Comparison of ENCODE assay signal across 8 mouse cellular contexts in the genomic region with DNA sequence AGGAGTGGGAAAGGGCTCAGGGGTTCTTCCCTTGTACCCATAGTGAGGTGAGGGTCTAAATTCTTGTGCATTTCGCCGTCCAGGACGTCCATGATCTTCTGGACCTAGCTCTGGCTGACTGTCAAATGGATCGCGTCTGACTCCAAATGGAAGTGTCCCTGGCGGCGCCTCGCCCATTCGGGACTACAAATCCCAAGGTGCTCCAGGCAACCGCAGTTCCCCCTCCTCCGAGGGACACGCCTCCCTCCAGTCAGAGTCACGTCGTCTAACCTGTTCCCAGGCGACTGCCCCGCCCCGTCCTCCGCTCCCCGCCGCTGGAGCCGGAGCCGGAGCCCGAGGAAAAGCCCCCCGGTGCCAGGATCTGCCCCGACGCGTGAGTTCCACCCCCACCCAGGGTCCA. TPM values are rescaled to one million over a fixed set of nuclear protein-coding genes. Genes with fewer than 3 reads are reported as not detected.
DNase-seq lines count a peak whose midpoint lies in the region; ATAC-seq and TF ChIP-seq lines count a peak whose summit lies in the region.

No protein-coding gene starts in this region.

- peak; percentile 92 for DNase-seq in adipocyte (ENCODE audit: low spot score)
- DNase-seq in gastrocnemius, adult 2 months = peak; percentile 96
- peak; percentile 90 for DNase-seq in hindbrain, postnatal 0 days (ENCODE audit: low spot score)
- peak; percentile 88 to 90 for DNase-seq in left cerebral cortex, adult 2 months (ENCODE audit: extremely low spot score in 1 of 2, low spot score in 2 of 2)
- DNase-seq in right cerebral cortex, postnatal 10 days (ENCODE audit: low spot score in 2 of 2) = peak; percentile 94 to 95
- peak; percentile 96 for DNase-seq in urinary bladder, postnatal 14 days (ENCODE audit: low spot score)

- peaks cover 6% of the 10 kb centered on the region for H3K36me3 ChIP-seq in hindbrain, postnatal 0 days (ENCODE audit: insufficient read depth, low read length)
- H3K36me3 ChIP-seq in macrophage (ENCODE audit: inconsistent target) = no peaks in the 10 kb centered on the region

- peaks cover 8% of the 10 kb centered on the region; the same call in 1 of the 2 replicates for H3K4me1 ChIP-seq in hindbrain, postnatal 0 days (ENCODE audit: insufficient read depth, low read length)

- peak overlapping the region; percentile 88 for H3K4me3 ChIP-seq in gastrocnemius, adult 2 months
- H3K4me3 ChIP-seq in hindbrain, postnatal 0 days (ENCODE audit: low read length) = peak overlapping the region; percentile 72
- peak overlapping the region; percentile 57 for H3K4me3 ChIP-seq in left cerebral cortex, adult 2 months
- H3K4me3 ChIP-seq in macrophage (ENCODE audit: inconsistent target) = peak overlapping the region; percentile 70

- no peak overlapping the region; the same call in 1 of the 2 replicates for H3K9ac ChIP-seq in hindbrain, postnatal 0 days (replicated peaks; ENCODE audit: low read length)

- no peaks in the 10 kb centered on the region for H3K27me3 ChIP-seq in hindbrain, postnatal 0 days (ENCODE audit: insufficient read depth, low read length)

- no peak for TF ChIP-seq CTCF in gastrocnemius, adult 2 months (IDR thresholded peaks at IDR 0.05)
- TF ChIP-seq CTCF in hindbrain, postnatal 0 days (IDR thresholded peaks at IDR 0.05; ENCODE audit: low read depth) = no peak
- TF ChIP-seq CTCF in left cerebral cortex, adult 2 months (IDR thresholded peaks at IDR 0.05) = no peak; the same call in 1 of the 2 replicates

- H3K4me2 ChIP-seq in hindbrain, postnatal 0 days (ENCODE audit: low read depth, low read length) = peak overlapping the region; percentile 85

- ATAC-seq in common myeloid progenitor, adult 5-6 weeks (replicated peaks; ENCODE audit: low read depth, poor library complexity, severe bottlenecking) = peak; percentile 67
- peak; percentile 39 for ATAC-seq in hindbrain, postnatal 0 days

- no peaks in the 10 kb centered on the region for H3K79me2 ChIP-seq in macrophage (ENCODE audit: inconsistent target)

- WGBS in hindbrain, postnatal 0 days = under 1% methylated on average over 27 of the region's 27 CpGs
- 1% methylated on average over 27 of the region's 27 CpGs for WGBS in macrophage (ENCODE audit: missing documents)

- peak overlapping the region; percentile 94 for H3K27ac ChIP-seq in gastrocnemius, adult 2 months
- no peak overlapping the region for H3K27ac ChIP-seq in hindbrain, postnatal 0 days
- H3K27ac ChIP-seq in left cerebral cortex, adult 2 months = peak overlapping the region; percentile 76
- 0 out of 2 replicates have a peak overlapping the region, but pooled peaks have one; percentile 4 for H3K27ac ChIP-seq in macrophage

- intact Hi-C loops in gastrocnemius, adult 2 months (cut with DNase I) = loop anchor here (5.0 kb wide), 2 partner anchors 64 to 129 kb away; no protein-coding TSS in a partner anchor
- intact Hi-C loops in left cerebral cortex, adult 2 months (cut with DNase I) = loop anchor here (5.0 to 10.0 kb wide), 2 partner anchors 64 to 336 kb away; a partner anchor contains a TSS

- no peaks in the 10 kb centered on the region for H3K9me3 ChIP-seq in hindbrain, postnatal 0 days (ENCODE audit: low read length)

RNA-seq across cellular contexts. Expression of a gene that starts 1.4 kb away (rescaled TPM):
- 0.82 and 0.96 TPM in 2 replicates for total RNA-seq in common myeloid progenitor, adult 5-6 weeks (2017)
- 1 to 10 TPM; 2.1 to 4.9 TPM for total RNA-seq in gastrocnemius, adult 2 months (2021)
- 0.68 and 1.0 TPM in 2 replicates for total RNA-seq in hindbrain, postnatal 0 days (2014; rRNA removed)
- 1.0 and 1.2 TPM in 2 replicates for polyA plus RNA-seq in hindbrain, postnatal 0 days (2015; fragmentation: Nextera tagmentation; extraction: Ambion mirVana)
- total RNA-seq in left cerebral cortex, adult 2 months (2021) = 1 to 10 TPM; 7.7 to 7.8 TPM
- total RNA-seq in macrophage (2018; cell fraction: chromatin; rRNA removed) = 10 to 100 TPM in 1 of 26 experiments, 1 to 10 TPM in 15, under 1 TPM in 9, not detected in 1; 0.38 to 11.8 (median 1.6) TPM
- 1 to 10 TPM in 22 of 26 experiments, under 1 TPM in 4; 0.62 to 8.1 (median 2.5) TPM for total RNA-seq in macrophage (2018; cell fraction: cytosol; rRNA removed)
- total RNA-seq in macrophage (2018; cell fraction: nucleus; rRNA removed) = 1 to 10 TPM in 20 of 26 experiments, under 1 TPM in 6; 0.27 to 8.9 (median 2.2) TPM
- 2.8 to 2.9 TPM (median 2.8 TPM) in 3 replicates for polyA plus RNA-seq in macrophage (2018)

RNA-seq across cellular contexts. Expression of a gene that starts 1.7 kb away (rescaled TPM):
- total RNA-seq in common myeloid progenitor, adult 5-6 weeks (2017) = 23.2 and 27.6 TPM in 2 replicates
- 10 to 100 TPM; 11.4 to 11.5 TPM for total RNA-seq in gastrocnemius, adult 2 months (2021)
- 11.1 and 12.4 TPM in 2 replicates for total RNA-seq in hindbrain, postnatal 0 days (2014; rRNA removed)
- polyA plus RNA-seq in hindbrain, postnatal 0 days (2015; fragmentation: Nextera tagmentation; extraction: Ambion mirVana) = 17.9 and 19.3 TPM in 2 replicates
- 10 to 100 TPM; 17.0 to 17.8 TPM for total RNA-seq in left cerebral cortex, adult 2 months (2021)
- 10 to 100 TPM in 4 of 26 experiments, 1 to 10 TPM in 21, under 1 TPM in 1; 0.87 to 15.1 (median 3.8) TPM for total RNA-seq in macrophage (2018; cell fraction: chromatin; rRNA removed)
- total RNA-seq in macrophage (2018; cell fraction: cytosol; rRNA removed) = 10 to 100 TPM in 12 of 26 experiments, 1 to 10 TPM in 14; 4.1 to 14.6 (median 9.1) TPM
- total RNA-seq in macrophage (2018; cell fraction: nucleus; rRNA removed) = 10 to 100 TPM in 3 of 26 experiments, 1 to 10 TPM in 23; 1.8 to 17.4 (median 4.2) TPM
- polyA plus RNA-seq in macrophage (2018) = 12.4 to 20.7 TPM (median 20.5 TPM) in 3 replicates

RNA-seq across cellular contexts. Expression of a gene that starts 16.4 kb away (rescaled TPM):
- 17.1 and 18.9 TPM in 2 replicates for total RNA-seq in common myeloid progenitor, adult 5-6 weeks (2017)
- total RNA-seq in gastrocnemius, adult 2 months (2021) = 10 to 100 TPM; 28.1 to 30.4 TPM
- total RNA-seq in hindbrain, postnatal 0 days (2014; rRNA removed) = 44.1 and 46.1 TPM in 2 replicates
- 69.0 and 74.2 TPM in 2 replicates for polyA plus RNA-seq in hindbrain, postnatal 0 days (2015; fragmentation: Nextera tagmentation; extraction: Ambion mirVana)
- total RNA-seq in left cerebral cortex, adult 2 months (2021) = 10 to 100 TPM; 48.9 to 51.8 TPM
- total RNA-seq in macrophage (2018; cell fraction: chromatin; rRNA removed) = 10 to 100 TPM; 14.4 to 47.9 (median 27.0) TPM
- 10 to 100 TPM; 15.6 to 27.5 (median 21.3) TPM for total RNA-seq in macrophage (2018; cell fraction: cytosol; rRNA removed)
- total RNA-seq in macrophage (2018; cell fraction: nucleus; rRNA removed) = 10 to 100 TPM; 11.2 to 36.0 (median 19.9) TPM
- polyA plus RNA-seq in macrophage (2018) = 16.4 to 18.9 TPM (median 16.8 TPM) in 3 replicates

RNA-seq across cellular contexts. Expression of a gene that starts 20.9 kb away (rescaled TPM):
- 25.8 and 30.3 TPM in 2 replicates for total RNA-seq in common myeloid progenitor, adult 5-6 weeks (2017)
- total RNA-seq in gastrocnemius, adult 2 months (2021) = 10 to 100 TPM in 1 of 2 experiments, 1 to 10 TPM in 1; 8.5 to 10.7 TPM
- 57.3 and 65.1 TPM in 2 replicates for total RNA-seq in hindbrain, postnatal 0 days (2014; rRNA removed)
- polyA plus RNA-seq in hindbrain, postnatal 0 days (2015; fragmentation: Nextera tagmentation; extraction: Ambion mirVana) = 18.6 and 19.9 TPM in 2 replicates
- 10 to 100 TPM; 37.2 TPM for total RNA-seq in left cerebral cortex, adult 2 months (2021)
- total RNA-seq in macrophage (2018; cell fraction: chromatin; rRNA removed) = 100 to 1,000 TPM in 1 of 26 experiments, 10 to 100 TPM in 25; 17.7 to 127 (median 48.6) TPM
- 10 to 100 TPM in 15 of 26 experiments, 1 to 10 TPM in 11; 6.0 to 13.2 (median 10.7) TPM for total RNA-seq in macrophage (2018; cell fraction: cytosol; rRNA removed)
- 10 to 100 TPM in 25 of 26 experiments, 1 to 10 TPM in 1; 9.5 to 50.6 (median 21.4) TPM for total RNA-seq in macrophage (2018; cell fraction: nucleus; rRNA removed)
- 5.6 to 14.2 TPM (median 13.1 TPM) in 3 replicates for polyA plus RNA-seq in macrophage (2018)

RNA-seq across cellular contexts. Expression of a gene that starts 43.0 kb away (rescaled TPM):
- total RNA-seq in common myeloid progenitor, adult 5-6 weeks (2017) = not detected in 2 replicates
- under 1 TPM; 0.18 to 0.39 TPM for total RNA-seq in gastrocnemius, adult 2 months (2021)
- 2.3 and 2.9 TPM in 2 replicates for total RNA-seq in hindbrain, postnatal 0 days (2014; rRNA removed)
- polyA plus RNA-seq in hindbrain, postnatal 0 days (2015; fragmentation: Nextera tagmentation; extraction: Ambion mirVana) = 1.7 and 2.7 TPM in 2 replicates
- total RNA-seq in left cerebral cortex, adult 2 months (2021) = 1 to 10 TPM; 2.4 to 4.1 TPM
- total RNA-seq in macrophage (2018; cell fraction: chromatin; rRNA removed) = under 1 TPM in 1 of 26 experiments, not detected in 25; 0.41 TPM
- total RNA-seq in macrophage (2018; cell fraction: cytosol; rRNA removed) = under 1 TPM in 2 of 26 experiments, not detected in 24; 0.05 to 0.22 TPM
- total RNA-seq in macrophage (2018; cell fraction: nucleus; rRNA removed) = not detected
- not detected in 3 replicates for polyA plus RNA-seq in macrophage (2018)
